Mouse (Mus musculus) bone marrow, adult 2 months (tissue): ENCODE measurements around the gene Ifngr2. TPM values are rescaled to one million over a fixed set of nuclear protein-coding genes. Genes with fewer than 3 reads are reported as not detected.

Experiments
- H3K27ac ChIP-seq: fragments of 200-500 bp; 2 replicates; pipeline ENCODE4 v1.5.1; 2012; ENCODE audit warnings: low read depth, mild to moderate bottlenecking, control low read depth, inconsistent platforms, low read length; ENCODE audit not compliant: control insufficient read depth, poor library complexity, insufficient read depth
- H3K4me1 ChIP-seq: fragments of 200-500 bp; 2 replicates; pipeline ENCODE4 v1.6.1; 2011; ENCODE audit warnings: low read length; ENCODE audit not compliant: control insufficient read depth, insufficient read depth
- H3K4me3 ChIP-seq: fragments of 200-500 bp; replicated peaks from 2 replicates; pipeline ENCODE3; 2011; ENCODE audit warnings: mild to moderate bottlenecking, low read depth, low read length, control low read depth; ENCODE audit not compliant: control insufficient read depth
- CTCF ChIP-seq: fragments of 200-500 bp; IDR thresholded peaks from 2 replicates; pipeline ENCODE4 v1.5.1; 2011; ENCODE audit warnings: low read length, control low read depth; ENCODE audit not compliant: control insufficient read depth, insufficient read depth
- POLR2A ChIP-seq: fragments of 200-500 bp; IDR thresholded peaks from 2 replicates; pipeline ENCODE4 v1.6.1; 2011; ENCODE audit warnings: low read depth, mild to moderate bottlenecking, control low read depth, low read length, borderline replicate concordance; ENCODE audit not compliant: control insufficient read depth
- WGBS: fragments of 180-500 bp; shearing (Covaris S2); methylation state at CpG from one replicate; pipeline ENCODE4 v1.1.7; 2018; 5-methylcytosine and 5-hydroxymethylcytosine counted together
- polyA plus RNA-seq: library from polyadenylated mRNA; stranded (reverse); fragments of >200 nt; gene quantifications from 2 replicates; pipeline ENCODE4 v1.2.4, GENCODE M21; 2011; ENCODE audit warnings: low replicate concordance; ENCODE audit not compliant: missing spikeins, insufficient read depth, insufficient read length

Gene Ifngr2
- polyA plus RNA-seq, 1 experiment = 27.7 TPM

DNA sequence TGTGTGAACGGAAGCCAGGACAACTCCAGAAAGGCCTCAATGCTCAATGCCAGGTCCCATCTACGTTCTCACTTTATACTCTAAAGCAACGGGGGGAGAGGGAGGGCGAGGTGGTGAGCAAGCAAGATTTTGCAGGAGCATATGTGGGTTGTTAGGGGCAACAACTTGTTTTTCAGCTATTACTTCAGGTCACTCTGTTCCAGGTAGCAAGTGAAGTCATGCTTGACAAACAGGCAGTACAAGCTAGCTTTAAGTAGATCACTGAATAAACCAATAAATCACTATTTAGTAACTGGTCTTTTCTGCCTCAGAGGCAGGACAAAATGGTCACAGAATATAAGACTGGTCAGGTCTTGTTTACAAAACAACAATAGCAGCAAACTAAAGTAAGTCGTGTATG lies 38.7 kb downstream of the Ifngr2 start:
- H3K27ac ChIP-seq = no peak overlapping the region
- TF ChIP-seq POLR2A (no peak), CTCF (no peak)
- WGBS = 92% methylated on average over 5 of the region's 5 CpGs
- H3K4me1 ChIP-seq = no peaks in the 10 kb centered on the region
- no peak overlapping the region for H3K4me3 ChIP-seq

DNA sequence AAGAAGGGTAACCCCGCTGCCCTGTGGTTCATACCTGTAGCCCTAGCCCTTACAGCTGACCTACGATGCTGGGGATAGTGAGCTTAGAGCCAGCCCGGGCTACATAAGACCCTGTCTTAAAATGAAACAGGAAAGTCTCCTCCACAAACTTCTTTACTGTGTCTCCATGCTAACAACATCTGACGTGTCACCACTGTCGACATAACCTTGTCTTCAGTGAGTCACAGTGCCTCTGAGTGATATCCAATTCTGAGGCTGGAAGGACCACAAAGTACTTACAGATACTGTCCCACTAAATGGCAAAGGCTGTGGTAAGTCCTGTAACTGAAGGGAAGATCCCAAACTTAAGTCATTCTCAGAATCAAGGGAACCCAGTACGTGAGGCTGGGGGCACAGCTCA lies 39.4 kb downstream of the Ifngr2 start:
- Histone ChIP-seq H3K27ac (no peak overlapping the region), H3K4me3 (no peak overlapping the region), H3K4me1 (no peaks in the 10 kb centered on the region)
- no peak for TF ChIP-seq POLR2A
- TF ChIP-seq CTCF = no peak
- WGBS = 82% methylated on average over 6 of the region's 6 CpGs

GRCm38 (mm10) chr16:91587730-91588453 lies 41.0 kb downstream of the Ifngr2 start:
- Histone ChIP-seq H3K27ac (no peak overlapping the region), H3K4me1 (no peaks in the 10 kb centered on the region), H3K4me3 (no peak overlapping the region)
- TF ChIP-seq CTCF (no peak), POLR2A (no peak)
- WGBS = 35% methylated on average over 6 of the region's 6 CpGs

GRCm38 (mm10) chr16:91588703-91589102 lies 41.8 kb downstream of the Ifngr2 start:
- H3K27ac ChIP-seq = no peak overlapping the region
- WGBS = 89% methylated on average over 3 of the region's 3 CpGs
- no peak overlapping the region for H3K4me3 ChIP-seq
- TF ChIP-seq POLR2A (no peak), CTCF (no peak)
- H3K4me1 ChIP-seq = no peaks in the 10 kb centered on the region

GRCm38 (mm10) chr16:91592162-91592561 lies 45.3 kb downstream of the Ifngr2 start:
- Histone ChIP-seq H3K4me3 (no peak overlapping the region), H3K4me1 (no peaks in the 10 kb centered on the region; the same call in 1 of the 2 replicates), H3K27ac (no peak overlapping the region)
- 65% methylated on average over 8 of the region's 8 CpGs for WGBS
- TF ChIP-seq CTCF (no peak), POLR2A (no peak)

DNA sequence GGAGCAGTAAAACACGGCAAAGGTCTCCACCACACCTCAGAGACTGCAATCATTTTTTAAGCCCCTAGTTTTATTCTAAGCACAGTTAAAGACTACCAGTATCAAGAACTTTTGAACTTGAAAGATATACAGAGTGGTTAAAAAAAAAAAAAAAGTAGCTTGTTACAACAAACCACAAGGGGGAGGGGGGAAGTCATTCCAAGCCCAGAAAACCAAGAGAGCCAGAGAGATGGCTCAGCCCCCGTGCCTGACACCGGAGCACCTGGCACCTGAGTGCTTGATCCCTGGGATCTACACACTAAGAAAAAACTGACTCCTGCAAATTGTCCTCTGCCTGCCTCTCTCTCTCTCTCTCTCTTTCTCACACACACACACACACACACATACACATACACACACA lies 46.4 kb downstream of the Ifngr2 start:
- Histone ChIP-seq H3K4me3 (no peak overlapping the region), H3K4me1 (no peaks in the 10 kb centered on the region; the same call in 1 of the 2 replicates), H3K27ac (no peak overlapping the region)
- 26% methylated on average over 3 of the region's 3 CpGs for WGBS
- TF ChIP-seq CTCF (no peak), POLR2A (no peak)

DNA sequence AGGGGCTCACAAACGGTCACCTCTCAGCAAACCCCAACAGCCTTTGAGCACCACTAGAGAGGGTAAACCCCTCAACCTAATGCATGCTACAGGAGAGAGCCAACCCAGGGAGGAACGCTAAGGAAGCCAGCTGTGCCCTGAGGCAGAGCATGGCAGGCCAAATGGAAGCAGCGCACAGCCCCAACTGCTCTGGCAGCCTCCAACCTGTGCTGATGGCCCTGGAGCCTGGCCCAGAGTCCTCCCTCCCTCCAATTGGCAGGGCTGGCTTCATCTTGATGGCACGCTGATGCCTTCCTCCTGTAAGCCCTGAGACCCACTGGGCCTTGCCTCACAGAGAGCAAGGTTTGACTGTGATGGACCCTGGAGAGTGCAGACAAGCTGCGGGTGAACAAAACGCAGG lies 48.2 kb downstream of the Ifngr2 start:
- no peaks in the 10 kb centered on the region; the same call in 1 of the 2 replicates for H3K4me1 ChIP-seq
- no peak for TF ChIP-seq POLR2A
- no peak for TF ChIP-seq CTCF
- no peak overlapping the region for H3K4me3 ChIP-seq
- H3K27ac ChIP-seq = no peak overlapping the region
- WGBS = 89% methylated on average over 6 of the region's 6 CpGs

DNA sequence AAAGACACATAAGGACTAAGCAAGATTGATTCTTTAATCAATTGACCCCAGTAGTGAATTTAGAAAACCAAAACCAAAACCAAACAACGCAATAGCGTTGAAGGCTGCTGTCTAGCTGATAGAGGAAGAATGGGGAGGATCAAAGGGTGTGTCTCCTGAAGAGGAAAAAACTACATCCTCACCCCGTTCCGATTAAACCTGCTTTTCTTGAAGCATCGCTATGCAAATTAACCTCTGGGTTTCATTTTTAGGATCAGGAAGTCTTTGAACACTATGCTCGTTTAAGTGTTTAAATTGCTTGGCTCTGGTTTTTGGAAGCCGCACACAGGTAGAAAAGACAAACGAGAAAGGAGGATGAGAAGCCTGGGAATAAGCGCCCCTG lies 49.5 kb downstream of the Ifngr2 start:
- Histone ChIP-seq H3K4me1 (peaks cover 3% of the 10 kb centered on the region), H3K27ac (peak overlapping the region; percentile 83), H3K4me3 (peak overlapping the region; percentile 69)
- TF ChIP-seq CTCF (no peak), POLR2A (no peak)
- 3% methylated on average over 9 of the region's 9 CpGs for WGBS
